Mouse (Mus musculus): ENCODE data around the gene Mcf2l. TPM values are rescaled to one million over a fixed set of nuclear protein-coding genes. Genes with fewer than 3 reads are reported as not detected.

The Mcf2l gene
- total and polyA plus RNA-seq, 3 experiments = 30.3 to 104 (median 58.4) TPM

DNA sequence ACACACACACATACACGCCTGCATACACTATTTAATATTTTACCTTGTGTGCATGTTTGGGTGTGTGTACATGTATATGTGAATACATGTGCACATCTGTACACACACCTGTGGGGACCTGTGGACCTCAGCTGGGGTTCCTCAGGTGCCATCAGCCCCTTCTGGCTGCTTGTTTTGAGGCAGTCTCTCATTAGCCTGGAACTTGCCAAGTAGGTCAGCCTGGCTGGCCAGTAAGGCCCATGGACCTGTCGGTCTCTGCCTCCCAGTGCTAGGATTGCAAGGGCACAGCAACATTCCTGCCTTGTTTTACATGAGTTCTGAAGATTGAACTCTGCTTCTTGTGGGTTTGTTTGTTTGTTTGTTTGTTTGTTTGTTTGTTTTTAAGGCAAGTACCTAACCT lies 87.0 kb downstream of the Mcf2l start:
- no peak for DNase-seq
- no peak for TF ChIP-seq POLR2A (IDR thresholded peaks at IDR 0.05; ENCODE audit: insufficient read depth, low read depth, low read length)
- TF ChIP-seq EP300 (IDR thresholded peaks at IDR 0.05; ENCODE audit: insufficient read depth, low read depth, low read length) = no peak
- TF ChIP-seq CTCF (IDR thresholded peaks at IDR 0.05) = no peak
- H3K27ac ChIP-seq = no peak overlapping the region
- peaks cover 3% of the 10 kb centered on the region; the same call in 1 of the 2 replicates for H3K4me1 ChIP-seq (ENCODE audit: control insufficient read depth, insufficient read depth, low read length)
- 67% methylated on average over 2 of the region's 2 CpGs for WGBS
- H3K27me3 ChIP-seq (ENCODE audit: control insufficient read depth, insufficient read depth, low read length) = no peaks in the 10 kb centered on the region
- intact Hi-C loops (cut with DNase I) = no loop called here
- no peak overlapping the region for H3K4me3 ChIP-seq
- H3K9ac ChIP-seq (ENCODE audit: low read depth, low read length) = no peak overlapping the region
- H3K79me2 ChIP-seq (replicated peaks; ENCODE audit: control insufficient read depth, insufficient read depth, low read length) = no peaks in the 10 kb centered on the region; the same call in 1 of the 2 replicates
- H3K36me3 ChIP-seq (ENCODE audit: control insufficient read depth, insufficient read depth, low read length) = no peaks in the 10 kb centered on the region

DNA sequence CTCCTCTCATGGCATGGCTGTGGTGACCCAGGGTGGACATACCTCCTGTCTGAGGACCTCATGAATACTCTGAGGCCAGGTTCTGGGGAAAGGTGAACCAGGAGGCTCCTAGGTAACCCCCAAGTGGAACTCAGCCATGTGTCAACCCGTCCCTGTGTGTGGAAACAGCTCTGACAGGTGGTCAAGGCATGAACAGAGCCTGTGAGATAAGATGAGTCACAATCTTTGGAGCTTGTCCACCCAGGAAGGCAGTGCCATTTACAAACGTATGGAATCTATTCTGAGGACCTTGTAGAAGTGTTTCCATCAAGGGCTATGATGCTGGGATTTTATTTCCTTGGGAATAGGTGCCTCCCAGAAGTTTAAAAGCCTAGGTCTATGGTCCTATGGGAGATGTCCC lies 87.6 kb downstream of the Mcf2l start:
- no peak overlapping the region for H3K4me3 ChIP-seq
- H3K79me2 ChIP-seq (replicated peaks; ENCODE audit: control insufficient read depth, insufficient read depth, low read length) = no peaks in the 10 kb centered on the region; the same call in none of the 2 replicates
- no peak overlapping the region for H3K9ac ChIP-seq (ENCODE audit: low read depth, low read length)
- WGBS = 26% methylated on average over 2 of the region's 2 CpGs
- no peaks in the 10 kb centered on the region for H3K36me3 ChIP-seq (ENCODE audit: control insufficient read depth, insufficient read depth, low read length)
- H3K27ac ChIP-seq = no peak overlapping the region
- TF ChIP-seq POLR2A (IDR thresholded peaks at IDR 0.05; ENCODE audit: insufficient read depth, low read depth, low read length) (no peak), CTCF (IDR thresholded peaks at IDR 0.05) (no peak), EP300 (IDR thresholded peaks at IDR 0.05; ENCODE audit: insufficient read depth, low read depth, low read length) (no peak)
- no peaks in the 10 kb centered on the region for H3K27me3 ChIP-seq (ENCODE audit: control insufficient read depth, insufficient read depth, low read length)
- peaks cover 3% of the 10 kb centered on the region; the same call in 1 of the 2 replicates for H3K4me1 ChIP-seq (ENCODE audit: control insufficient read depth, insufficient read depth, low read length)
- no peak for DNase-seq
- intact Hi-C loops (cut with DNase I) = no loop called here

GRCm38 (mm10) chr8:12961821-12962534 lies 88.4 kb downstream of the Mcf2l start:
- Histone ChIP-seq H3K79me2 (replicated peaks; ENCODE audit: control insufficient read depth, insufficient read depth, low read length) (no peaks in the 10 kb centered on the region; the same call in none of the 2 replicates), H3K4me3 (no peak overlapping the region), H3K27ac (no peak overlapping the region), H3K4me1 (ENCODE audit: control insufficient read depth, insufficient read depth, low read length) (peaks cover 1% of the 10 kb centered on the region; the same call in 1 of the 2 replicates), H3K36me3 (ENCODE audit: control insufficient read depth, insufficient read depth, low read length) (no peaks in the 10 kb centered on the region), H3K27me3 (ENCODE audit: control insufficient read depth, insufficient read depth, low read length) (no peaks in the 10 kb centered on the region), H3K9ac (ENCODE audit: low read depth, low read length) (no peak overlapping the region)
- no peak for DNase-seq
- no peak for TF ChIP-seq POLR2A (IDR thresholded peaks at IDR 0.05; ENCODE audit: insufficient read depth, low read depth, low read length)
- no peak for TF ChIP-seq CTCF (IDR thresholded peaks at IDR 0.05)
- no peak for TF ChIP-seq EP300 (IDR thresholded peaks at IDR 0.05; ENCODE audit: insufficient read depth, low read depth, low read length)
- 56% methylated on average over 8 of the region's 8 CpGs for WGBS
- intact Hi-C loops (cut with DNase I) = no loop called here

DNA sequence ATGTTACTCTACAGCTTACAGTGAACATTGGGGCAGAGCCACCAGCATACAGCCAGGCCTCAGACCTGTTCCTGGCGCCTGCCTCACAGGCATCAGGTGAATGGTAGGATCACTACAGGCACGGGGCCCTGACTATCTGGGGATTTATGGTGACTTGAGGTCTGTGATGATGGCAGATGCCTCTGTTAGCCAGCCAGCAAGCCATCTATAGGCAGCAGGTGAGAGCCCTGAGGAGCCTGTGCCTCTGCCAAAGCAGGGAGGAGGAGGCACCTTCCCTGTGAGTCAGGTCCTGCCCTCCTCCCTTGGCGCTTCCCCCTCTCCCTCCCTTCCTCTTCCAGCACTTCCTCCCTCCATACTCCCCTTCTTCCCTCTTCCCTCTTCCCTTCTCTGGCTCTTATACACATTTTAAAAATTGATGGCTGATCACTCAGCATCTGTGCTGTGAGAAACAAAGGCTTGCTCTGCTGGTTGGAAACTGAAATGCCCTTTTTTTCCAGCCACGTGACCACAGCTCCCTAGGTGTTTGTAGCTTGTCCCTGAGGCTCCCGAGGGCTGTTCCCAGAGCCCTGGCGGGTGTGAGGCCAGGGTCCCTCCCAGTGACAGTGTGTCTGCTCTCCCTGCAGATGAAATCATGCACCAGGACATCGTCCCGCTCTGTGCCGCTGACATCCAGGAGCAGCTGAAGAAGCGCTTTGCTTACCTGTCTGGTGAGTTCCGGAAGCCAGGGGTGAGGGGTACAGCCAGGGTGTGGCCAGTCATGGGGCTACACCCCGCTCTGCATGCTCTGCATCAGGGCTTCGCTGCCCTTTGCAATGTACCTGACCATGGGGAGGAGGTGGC lies 89.2 kb downstream of the Mcf2l start:
- Histone ChIP-seq H3K9ac (ENCODE audit: low read depth, low read length) (no peak overlapping the region), H3K4me1 (ENCODE audit: control insufficient read depth, insufficient read depth, low read length) (no peaks in the 10 kb centered on the region; the same call in 1 of the 2 replicates), H3K79me2 (replicated peaks; ENCODE audit: control insufficient read depth, insufficient read depth, low read length) (no peaks in the 10 kb centered on the region; the same call in none of the 2 replicates), H3K27ac (no peak overlapping the region), H3K36me3 (ENCODE audit: control insufficient read depth, insufficient read depth, low read length) (no peaks in the 10 kb centered on the region), H3K4me3 (no peak overlapping the region), H3K27me3 (ENCODE audit: control insufficient read depth, insufficient read depth, low read length) (no peaks in the 10 kb centered on the region)
- intact Hi-C loops (cut with DNase I) = no loop called here
- 68% methylated on average over 13 of the region's 13 CpGs for WGBS
- no peak for TF ChIP-seq POLR2A (IDR thresholded peaks at IDR 0.05; ENCODE audit: insufficient read depth, low read depth, low read length)
- no peak for TF ChIP-seq CTCF (IDR thresholded peaks at IDR 0.05)
- no peak for TF ChIP-seq EP300 (IDR thresholded peaks at IDR 0.05; ENCODE audit: insufficient read depth, low read depth, low read length)
- no peak for DNase-seq

DNA sequence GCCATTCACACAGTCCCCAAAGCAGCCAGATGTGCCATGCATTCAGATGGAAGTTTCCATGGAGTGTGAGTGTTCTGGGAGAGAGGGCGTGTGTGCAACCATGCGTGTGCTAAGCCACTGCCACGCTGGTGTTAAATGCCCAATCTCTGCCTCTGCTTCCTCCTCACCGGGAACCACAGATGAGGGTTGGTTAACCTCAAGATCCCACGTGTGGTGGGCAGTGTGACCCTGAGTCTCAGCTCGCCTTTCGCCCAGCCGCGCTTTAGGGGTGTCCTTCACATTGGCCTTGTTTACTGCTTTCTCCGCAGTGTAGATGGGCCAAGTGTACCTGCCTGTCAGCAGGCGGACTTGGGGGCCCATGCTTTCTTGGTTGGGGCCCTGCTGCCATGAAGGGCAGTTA lies 102.7 kb downstream of the Mcf2l start:
- Histone ChIP-seq H3K9ac (ENCODE audit: low read depth, low read length) (no peak overlapping the region), H3K4me1 (ENCODE audit: control insufficient read depth, insufficient read depth, low read length) (no peaks in the 10 kb centered on the region), H3K79me2 (replicated peaks; ENCODE audit: control insufficient read depth, insufficient read depth, low read length) (no peaks in the 10 kb centered on the region), H3K27ac (no peak overlapping the region), H3K36me3 (ENCODE audit: control insufficient read depth, insufficient read depth, low read length) (no peaks in the 10 kb centered on the region), H3K4me3 (no peak overlapping the region), H3K27me3 (ENCODE audit: control insufficient read depth, insufficient read depth, low read length) (no peaks in the 10 kb centered on the region)
- 83% methylated on average over 11 of the region's 11 CpGs for WGBS
- no peak for DNase-seq
- TF ChIP-seq EP300 (IDR thresholded peaks at IDR 0.05; ENCODE audit: insufficient read depth, low read depth, low read length) = no peak
- TF ChIP-seq CTCF (IDR thresholded peaks at IDR 0.05) = no peak
- no peak for TF ChIP-seq POLR2A (IDR thresholded peaks at IDR 0.05; ENCODE audit: insufficient read depth, low read depth, low read length)
- intact Hi-C loops (cut with DNase I) = loop anchor here (5.0 kb wide), 2 partner anchors 79 to 286 kb away; no protein-coding TSS in a partner anchor

Data from heart, adult 2 months (tissue).